Mouse (Mus musculus) spleen, adult 18-20 months (tissue): ENCODE data around the gene Fgfr2.

Source experiments
- DNase-seq, 2 experiments: peaks; one replicate each; pipeline ENCODE4 v3.0.0; 2022; ENCODE audit warnings: mixed read lengths in 2 of 2

Fgfr2 gene

GRCm38 (mm10) chr7:132641606-132642005, 481.5 kb downstream of the Fgfr2 start:
- DNase-seq: no peak

GRCm38 (mm10) chr7:132640946-132641345, 482.2 kb downstream of the Fgfr2 start:
- no peak for DNase-seq

GRCm38 (mm10) chr7:132638446-132639087, 484.6 kb downstream of the Fgfr2 start:
- no peak for DNase-seq

- DNase-seq: no peak
Observed at GRCm38 (mm10) chr7:132637292-132637691, 485.9 kb downstream of the Fgfr2 start.

- DNase-seq: no peak
Observed at GRCm38 (mm10) chr7:132631313-132631712, 491.8 kb downstream of the Fgfr2 start.

- DNase-seq: no peak
Observed at GRCm38 (mm10) chr7:132627448-132627847, 495.7 kb downstream of the Fgfr2 start.

- DNase-seq: no peak
Observed at GRCm38 (mm10) chr7:132626174-132626573, 497.0 kb downstream of the Fgfr2 start.

GRCm38 (mm10) chr7:132624161-132624560, 499.0 kb downstream of the Fgfr2 start:
- DNase-seq: no peak

GRCm38 (mm10) chr7:132619975-132620918, 502.9 kb downstream of the Fgfr2 start:
- no peak for DNase-seq

- DNase-seq: no peak
Observed at GRCm38 (mm10) chr7:132619549-132619948, 503.6 kb downstream of the Fgfr2 start.

- no peak for DNase-seq
Observed at GRCm38 (mm10) chr7:132617021-132617564, 506.1 kb downstream of the Fgfr2 start.

- no peak for DNase-seq
Observed at GRCm38 (mm10) chr7:132616391-132616790, 506.8 kb downstream of the Fgfr2 start.

- no peak for DNase-seq
Observed at GRCm38 (mm10) chr7:132615346-132615745, 507.8 kb downstream of the Fgfr2 start.

- no peak for DNase-seq
Observed at GRCm38 (mm10) chr7:132611530-132611929, 511.6 kb downstream of the Fgfr2 start.

- DNase-seq: peak; percentile 63 to 78
Observed at GRCm38 (mm10) chr7:132610468-132611318, 512.5 kb downstream of the Fgfr2 start, which contains the start of gene Lhpp. Gene Lhpp (plus strand): TSS chr7:132610638.

GRCm38 (mm10) chr7:132608316-132609020, 514.7 kb downstream of the Fgfr2 start:
- no peak for DNase-seq

GRCm38 (mm10) chr7:132605689-132606088, 517.5 kb downstream of the Fgfr2 start:
- no peak for DNase-seq

- no peak for DNase-seq
Observed at GRCm38 (mm10) chr7:132604720-132605119, 518.4 kb downstream of the Fgfr2 start.

- no peak for DNase-seq
Observed at GRCm38 (mm10) chr7:132600926-132601325, 522.2 kb downstream of the Fgfr2 start.

GRCm38 (mm10) chr7:132600026-132600425, 523.1 kb downstream of the Fgfr2 start:
- no peak for DNase-seq

GRCm38 (mm10) chr7:132599071-132599975, 523.8 kb downstream of the Fgfr2 start, which contains the start of gene Nkx1-2:
Gene Nkx1-2 (minus strand): TSS chr7:132599637.
- no peak for DNase-seq
